Mouse (Mus musculus): Measurements from ENCODE around the gene Kcnj10.

Kcnj10 gene

GRCm38 (mm10) chr1:172390769-172391168 is 49.8 kb downstream of the Kcnj10 start:
- DNase-seq, result no peak

DNA sequence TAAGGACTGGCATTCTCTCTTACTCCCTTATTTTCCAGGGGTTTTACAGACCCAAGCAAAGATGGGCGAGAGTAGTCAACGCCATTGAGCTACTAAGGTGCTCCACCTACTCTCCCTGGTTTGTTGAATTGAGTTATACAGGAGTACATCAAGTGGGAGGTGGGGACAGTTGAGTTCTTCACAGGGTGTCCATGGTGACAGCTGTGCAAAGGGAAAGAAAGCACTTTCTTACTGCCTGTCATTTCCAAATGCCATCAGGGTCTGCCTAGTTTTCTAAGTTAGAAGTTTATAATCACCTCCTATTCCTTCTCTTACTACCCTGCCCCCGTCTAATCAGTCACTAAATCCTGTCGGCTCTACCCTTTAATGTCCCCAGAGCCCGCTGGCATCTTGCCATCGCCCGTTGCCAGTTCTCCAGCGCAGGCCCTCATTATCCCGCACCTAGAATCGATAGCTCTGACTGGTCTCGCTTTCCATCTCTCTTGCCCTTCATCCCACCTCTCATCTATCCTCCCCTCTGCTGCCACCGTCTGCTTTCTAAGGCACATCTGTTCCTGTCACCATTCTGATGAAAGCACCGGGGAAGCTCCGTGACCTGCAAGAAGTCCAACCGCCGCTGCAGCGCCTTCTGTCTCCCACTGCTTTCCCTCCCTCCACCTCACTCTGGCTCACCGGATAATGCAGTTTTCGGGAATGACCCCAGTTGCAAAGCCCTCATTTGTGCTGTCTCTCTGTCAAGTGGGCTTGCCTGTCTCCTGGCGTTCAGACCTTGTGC is 51.0 kb downstream of the Kcnj10 start:
- DNase-seq, result peak in 1 of 2 experiments; percentile 13

DNA sequence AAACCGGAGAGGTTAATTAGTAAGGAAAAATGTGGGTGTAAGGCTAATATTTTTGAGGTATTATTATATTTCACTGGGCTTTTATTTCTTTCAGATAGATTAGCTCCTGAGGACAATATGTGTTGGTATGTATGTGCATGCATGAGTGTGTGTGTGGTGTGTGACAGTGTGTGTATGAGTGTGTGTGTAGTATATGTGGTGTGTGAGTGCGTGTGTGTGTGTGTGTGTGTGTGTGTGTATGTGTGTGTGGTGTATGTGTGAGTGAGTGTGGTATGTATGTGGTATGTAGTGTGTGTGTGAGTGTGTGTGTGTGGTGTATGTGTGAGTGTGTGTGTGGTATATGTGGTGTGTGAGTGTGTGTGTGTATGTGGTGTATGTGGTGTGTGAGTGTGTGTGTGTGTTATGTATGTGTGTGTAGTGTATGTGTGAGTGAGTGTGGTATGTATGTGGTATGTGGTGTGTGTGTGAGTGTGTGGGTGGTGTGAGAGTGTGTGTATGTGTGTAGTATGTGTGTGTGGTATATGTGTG is 51.7 kb downstream of the Kcnj10 start:
- no peak for DNase-seq

DNA sequence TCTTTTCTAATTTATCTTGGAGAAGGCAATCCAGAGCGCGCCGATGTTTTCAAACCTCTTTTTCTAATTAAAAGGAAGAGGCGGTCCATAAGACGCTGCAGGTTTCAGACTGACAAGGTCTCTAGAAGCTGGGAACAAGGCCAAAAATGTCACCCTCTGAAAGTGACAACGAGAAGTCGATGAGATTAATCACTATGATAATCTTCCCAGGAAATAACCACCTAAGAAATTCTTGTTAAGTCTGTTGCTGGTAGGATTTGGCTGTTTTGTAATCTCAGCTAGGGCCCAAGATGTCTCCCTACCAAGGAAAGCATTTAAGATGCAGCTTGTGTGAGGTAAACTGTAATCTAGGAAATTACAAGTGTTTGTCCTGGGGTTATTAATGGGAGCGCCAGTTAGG is 52.7 kb downstream of the Kcnj10 start:
- no peak for DNase-seq

- DNase-seq, result no peak
Measured at GRCm38 (mm10) chr1:172396996-172397752, 56.2 kb downstream of the Kcnj10 start.

GRCm38 (mm10) chr1:172406077-172406706 is 65.2 kb downstream of the Kcnj10 start:
- no peak for DNase-seq

- peak; percentile 16 to 19 for DNase-seq
Measured at GRCm38 (mm10) chr1:172408996-172409395, 68.0 kb downstream of the Kcnj10 start.

DNA sequence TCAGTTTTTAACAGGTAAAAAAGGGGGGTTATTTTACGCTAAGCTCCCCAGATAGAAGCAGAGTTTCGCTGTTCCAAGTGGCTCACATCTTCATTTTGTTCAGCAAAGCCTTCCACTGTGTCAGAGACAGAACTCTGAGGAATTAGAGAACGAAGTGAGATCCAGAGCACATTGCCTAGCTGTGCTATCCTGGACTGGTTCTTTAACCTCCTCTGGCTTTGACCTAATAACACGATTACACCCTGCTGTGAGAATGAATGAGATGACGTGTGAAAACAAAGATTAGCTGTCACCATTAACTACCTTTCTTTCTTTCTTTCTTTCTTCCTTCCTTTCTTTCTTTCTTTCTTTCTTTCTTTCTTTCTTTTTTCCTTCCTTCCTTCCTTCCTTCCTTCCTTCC is 68.4 kb downstream of the Kcnj10 start:
- no peak for DNase-seq

DNA sequence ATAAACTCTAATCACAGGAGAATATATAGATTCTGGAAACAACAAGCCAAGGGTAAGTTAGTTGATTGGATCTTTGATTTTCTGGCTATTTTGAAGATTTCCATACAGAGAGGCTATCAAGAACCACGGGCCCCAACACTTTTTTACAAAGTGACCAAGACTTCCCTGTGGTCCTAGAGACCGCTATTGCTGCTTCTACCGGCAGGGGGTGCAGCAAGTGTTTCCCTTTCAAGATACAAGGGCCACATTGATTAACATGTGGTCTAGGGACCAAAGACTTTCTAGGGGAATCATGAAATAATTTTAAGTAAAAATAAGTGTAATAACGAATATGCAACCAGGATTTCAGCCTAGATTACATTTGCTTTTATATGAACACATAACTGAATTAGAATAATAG is 69.8 kb downstream of the Kcnj10 start:
- DNase-seq, result peak; percentile 15 to 25

- peak; percentile 55 to 70 for DNase-seq
Measured at GRCm38 (mm10) chr1:172412204-172412603, 71.2 kb downstream of the Kcnj10 start.

DNA sequence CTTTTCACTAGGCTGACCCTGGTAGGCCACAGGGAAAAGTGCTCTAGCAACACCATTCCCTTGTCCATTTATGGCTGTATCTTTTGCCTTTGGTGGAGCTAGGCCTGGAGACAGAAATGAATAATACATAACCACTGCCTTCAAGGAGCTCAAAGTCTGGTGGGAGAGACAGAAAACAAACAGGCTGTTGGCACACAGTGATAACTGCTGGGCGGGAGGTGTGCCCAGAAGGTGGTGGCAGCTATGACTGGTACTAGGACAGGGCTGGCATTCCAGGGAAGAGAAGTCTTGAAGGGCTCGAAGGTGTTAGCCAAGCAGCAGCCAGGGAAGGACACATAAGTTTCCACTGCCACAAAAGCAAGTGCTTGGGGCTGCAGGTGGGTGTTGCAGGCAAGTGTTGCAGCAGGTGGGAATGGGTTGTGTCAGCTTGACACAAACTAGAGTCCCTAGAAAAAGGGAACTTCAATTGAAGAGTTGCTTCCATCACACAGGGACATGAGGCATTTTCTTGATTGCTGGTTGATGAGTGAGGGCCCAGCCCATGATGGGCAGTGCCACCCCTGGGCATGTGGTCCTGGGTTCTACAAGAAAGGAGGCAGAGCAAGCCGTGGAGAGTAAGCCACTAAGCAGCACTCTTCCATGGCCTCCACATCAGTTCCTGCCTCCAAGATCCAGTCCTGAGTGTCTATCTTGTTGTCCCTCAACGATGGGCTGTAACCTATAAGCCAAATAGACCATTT is 72.7 kb downstream of the Kcnj10 start:
- DNase-seq, result no peak

DNA sequence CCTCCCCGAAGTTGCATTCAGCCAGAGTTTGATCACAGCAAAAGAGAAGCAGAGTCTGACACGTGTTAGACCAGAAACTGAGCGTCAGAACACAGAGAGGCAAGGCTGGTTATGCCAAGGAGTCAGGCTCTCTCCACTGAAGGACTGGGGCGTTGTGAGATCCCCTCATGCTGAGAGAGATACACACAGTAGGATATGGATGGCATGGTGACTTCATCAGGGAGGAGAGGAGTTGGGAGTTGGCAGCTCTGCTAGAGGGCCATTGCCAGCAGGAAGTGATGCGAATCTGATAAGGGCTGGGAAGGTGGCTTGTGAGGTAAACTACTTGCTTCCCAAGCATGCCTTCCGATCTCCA is 73.2 kb downstream of the Kcnj10 start:
- no peak for DNase-seq

- DNase-seq, result no peak
Measured at GRCm38 (mm10) chr1:172415061-172415460, 74.1 kb downstream of the Kcnj10 start.

DNA sequence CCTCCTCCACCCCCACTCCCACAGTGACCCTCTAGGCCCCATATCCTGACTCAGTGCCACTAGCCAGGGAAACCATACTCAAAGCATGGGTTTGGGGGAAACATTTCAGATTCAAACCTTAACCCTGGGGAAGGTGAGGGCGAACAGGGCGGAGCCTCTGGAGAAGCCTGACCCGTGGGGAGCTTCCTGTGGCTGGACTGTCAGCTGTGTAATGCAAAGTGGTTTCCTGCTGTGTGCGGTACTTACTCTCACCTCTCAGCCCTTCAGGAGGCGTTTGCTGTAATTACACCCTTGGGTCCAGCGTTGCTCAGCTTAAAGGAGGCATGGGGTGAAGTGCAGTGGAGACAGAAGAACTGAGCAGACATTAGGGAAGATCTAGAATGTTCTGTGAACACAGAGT is 77.2 kb downstream of the Kcnj10 start:
- DNase-seq, result no peak

DNA sequence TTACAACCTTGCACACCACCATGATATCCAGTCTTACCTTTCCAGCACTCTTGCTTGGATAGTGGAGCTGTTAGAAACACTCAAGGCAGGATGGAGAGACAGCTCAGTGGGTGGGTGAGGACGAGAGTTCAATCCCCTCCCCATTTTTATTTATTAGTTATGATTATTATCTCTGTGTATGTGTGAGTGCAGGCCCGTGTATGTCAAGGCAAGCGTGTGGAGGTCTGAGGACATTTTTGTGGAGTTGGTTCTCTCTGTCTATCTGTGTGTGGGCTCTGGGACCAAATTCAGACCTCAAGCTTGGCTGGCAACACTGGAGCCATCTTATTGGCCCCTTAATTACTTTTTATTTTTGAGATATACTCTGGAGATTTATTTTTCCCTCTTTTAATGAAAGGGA is 77.6 kb downstream of the Kcnj10 start:
- no peak for DNase-seq

DNA sequence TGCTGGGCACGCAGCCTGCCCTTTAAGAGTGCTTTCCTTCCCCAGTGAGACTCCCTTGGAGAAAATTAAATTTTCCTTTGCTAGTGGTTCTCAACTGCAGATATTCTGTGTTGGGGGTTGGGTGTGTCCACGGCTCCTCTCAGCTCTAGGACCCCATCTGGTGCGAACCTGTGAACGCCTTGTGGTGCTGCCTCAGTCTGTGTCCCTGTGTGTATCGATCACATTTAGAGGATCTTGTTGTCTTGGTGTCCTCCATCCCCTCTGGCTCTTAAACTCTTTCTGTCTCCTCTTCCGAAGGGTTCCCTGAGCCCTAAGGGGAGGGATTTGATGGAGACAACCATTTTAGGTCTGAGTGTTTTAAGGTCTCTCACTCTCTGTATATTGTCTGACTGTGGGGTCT is 79.2 kb downstream of the Kcnj10 start:
- no peak for DNase-seq

GRCm38 (mm10) chr1:172423393-172423792 is 82.4 kb downstream of the Kcnj10 start:
- no peak for DNase-seq

All from cerebellum, adult 18-20 months (tissue).